In the genomic region with DNA sequence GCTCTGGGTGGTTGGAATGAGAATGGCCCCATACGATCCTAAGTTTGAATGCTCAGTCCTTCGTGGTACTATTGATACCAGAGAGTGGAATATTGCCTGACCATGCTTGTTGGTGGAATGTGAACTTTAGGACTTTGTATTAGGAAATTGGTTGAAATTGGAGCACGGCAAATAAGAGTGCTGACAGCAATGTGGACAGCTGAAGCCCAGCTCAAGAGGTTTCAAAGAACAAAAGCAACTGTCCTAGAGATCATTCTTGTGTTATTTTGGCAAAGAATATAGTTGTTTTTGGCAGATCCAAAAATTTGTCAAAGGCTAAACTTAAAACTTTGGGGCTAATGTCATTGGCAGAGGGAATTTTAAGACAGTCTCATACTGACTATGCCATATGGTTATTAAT, we compare ENCODE assay signal across 17 mouse cellular contexts. TPM values are rescaled to one million over a fixed set of nuclear protein-coding genes. Genes with fewer than 3 reads are reported as not detected.
"Had no signal": no experiment of that assay in that cellular context is flagged by ENCODE, and none has a peak within 500 bp of the region (broad histone marks: within the 10 kb centered on the region; RNA-seq: fewer than 3 reads in every experiment).

No protein-coding gene starts in this region.

- DNase-seq: retina, postnatal 1 day; right cerebral cortex, adult 18-20 months; right cerebral cortex, postnatal 14 days; right cerebral cortex, postnatal 25 days; right cerebral cortex, postnatal 4 days; spleen, adult 18-20 months; thymus, adult 18-20 months; thymus, adult 2 months; thymus, postnatal 14 days; thymus, postnatal 25 days; thymus, postnatal 36 days; thymus, postnatal 4 days had no signal

- H3K9ac ChIP-seq: neural tube, embryonic 13.5 days; neural tube, embryonic 15.5 days; stomach, embryonic 15.5 days had no signal

- H3K36me3 ChIP-seq: neural tube, embryonic 13.5 days; neural tube, embryonic 15.5 days; stomach, embryonic 15.5 days had no signal

- H3K4me2 ChIP-seq: neural tube, embryonic 13.5 days; neural tube, embryonic 15.5 days; stomach, embryonic 15.5 days had no signal

- H3K4me3 ChIP-seq: neural tube, embryonic 13.5 days; neural tube, embryonic 15.5 days; stomach, embryonic 15.5 days had no signal

- H3K4me1 ChIP-seq: neural tube, embryonic 13.5 days; neural tube, embryonic 15.5 days; stomach, embryonic 15.5 days had no signal

- H3K27me3 ChIP-seq: neural tube, embryonic 13.5 days; neural tube, embryonic 15.5 days; stomach, embryonic 15.5 days had no signal

- H3K9me3 ChIP-seq: neural tube, embryonic 13.5 days; neural tube, embryonic 15.5 days; stomach, embryonic 15.5 days had no signal

- H3K27ac ChIP-seq: neural tube, embryonic 13.5 days; neural tube, embryonic 15.5 days; stomach, embryonic 15.5 days; stomach, postnatal 0 days had no signal

RNA-seq across cellular contexts. Expression of a gene that starts 14.4 kb away (rescaled TPM):
- polyA plus RNA-seq: small intestine, adult 2 months had no signal

RNA-seq across cellular contexts. Expression of a gene that starts 43.7 kb away (rescaled TPM):
- polyA plus RNA-seq: small intestine, adult 2 months had no signal
